9 mouse cellular contexts compared by ENCODE assay signal in the genomic region with DNA sequence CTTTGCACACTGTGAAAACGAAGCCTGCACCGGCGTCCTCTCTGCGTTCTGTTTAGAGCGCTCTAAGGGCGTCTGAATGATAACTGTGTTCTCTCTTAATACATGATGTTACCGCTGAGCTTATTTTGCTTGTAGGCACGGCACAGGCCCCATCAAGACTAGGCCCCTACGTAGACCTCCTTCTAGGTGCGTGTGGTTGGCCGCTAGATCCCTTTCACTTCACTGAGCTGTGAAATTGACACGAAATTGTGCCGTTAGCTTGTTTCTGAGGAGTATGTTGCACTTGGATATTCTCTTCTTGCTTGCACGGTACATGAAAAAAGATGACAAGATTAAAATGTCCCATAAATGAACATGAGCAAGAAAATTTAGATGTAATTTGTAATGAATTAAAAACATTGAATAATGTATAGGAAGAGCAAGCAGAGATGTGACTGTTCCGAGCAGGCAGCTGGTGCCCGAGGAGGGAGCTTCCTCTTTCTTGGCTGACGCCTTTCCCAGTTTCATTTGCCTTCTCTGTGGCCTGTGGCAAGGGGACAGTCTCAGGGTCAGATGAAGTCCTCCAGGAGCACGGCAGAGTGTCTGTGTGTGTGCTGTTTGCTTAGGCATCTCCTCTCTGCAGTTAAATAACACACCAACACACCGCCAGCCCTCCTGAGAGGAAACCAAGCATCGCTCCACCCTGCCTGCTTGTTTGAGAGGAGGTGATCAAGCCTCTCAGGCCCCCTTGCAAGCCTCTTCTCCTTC.
DNase-seq lines count a peak whose midpoint lies in the region; ATAC-seq and TF ChIP-seq lines count a peak whose summit lies in the region.
"Had no signal": no experiment of that assay in that cellular context is flagged by ENCODE, and none has a peak within 500 bp of the region (broad histone marks: within the 10 kb centered on the region; RNA-seq: fewer than 3 reads in every experiment).

No protein-coding gene starts in this region.

- no peak for DNase-seq in left cerebral cortex, adult 2 months (ENCODE audit: extremely low spot score in 1 of 2, low spot score in 2 of 2)
- DNase-seq in left cerebral cortex, postnatal 10 days (ENCODE audit: extremely low spot score in 1 of 2, low spot score in 2 of 2), result no peak
- DNase-seq in adrenal gland, postnatal 25 days, result no peak
- no peak for DNase-seq in adrenal gland, adult 18-20 months (ENCODE audit: low spot score in 2 of 2)
- DNase-seq in right cerebral cortex, postnatal 25 days, result no peak

- no peak for TF ChIP-seq CTCF in left cerebral cortex, adult 2 months (IDR thresholded peaks at IDR 0.05)

- intact Hi-C loops in left cerebral cortex, adult 2 months (cut with DNase I), result no loop called here
- intact Hi-C loops in left cerebral cortex, postnatal 10 days (cut with DNase I), result no loop called here

- 45% methylated on average over 20 of the region's 20 CpGs for WGBS in midbrain, embryonic 15.5 days

- H3K27ac ChIP-seq in left cerebral cortex, adult 2 months, result peak overlapping the region; percentile 41; the same call in 1 of the 2 replicates
- peak overlapping the region; percentile 60 for H3K27ac ChIP-seq in midbrain, embryonic 15.5 days
- H3K27ac ChIP-seq: limb, embryonic 12.5 days had no signal

- no peak overlapping the region for H3K4me2 ChIP-seq in midbrain, embryonic 15.5 days
- H3K4me2 ChIP-seq: limb, embryonic 12.5 days had no signal

- no peaks in the 10 kb centered on the region for H3K27me3 ChIP-seq in midbrain, embryonic 15.5 days (replicated peaks)
- H3K27me3 ChIP-seq: limb, embryonic 12.5 days had no signal

- no peak overlapping the region for H3K9ac ChIP-seq in midbrain, embryonic 15.5 days
- H3K9ac ChIP-seq: limb, embryonic 12.5 days had no signal

- H3K9me3 ChIP-seq in midbrain, embryonic 15.5 days, result no peaks in the 10 kb centered on the region
- H3K9me3 ChIP-seq: limb, embryonic 12.5 days had no signal

- no peaks in the 10 kb centered on the region for H3K36me3 ChIP-seq in midbrain, embryonic 15.5 days (replicated peaks)
- H3K36me3 ChIP-seq: limb, embryonic 12.5 days had no signal

- peak; percentile 83 for ATAC-seq in common myeloid progenitor, adult 5-6 weeks (replicated peaks; ENCODE audit: low read depth, poor library complexity, severe bottlenecking)
- ATAC-seq in granulocyte monocyte progenitor cell, adult 5-6 weeks (replicated peaks; ENCODE audit: poor library complexity, severe bottlenecking), result peak; percentile 86
- no peak for ATAC-seq in midbrain, embryonic 15.5 days (replicated peaks)

- no peak overlapping the region for H3K4me3 ChIP-seq in left cerebral cortex, adult 2 months
- H3K4me3 ChIP-seq in midbrain, embryonic 15.5 days, result no peak overlapping the region
- H3K4me3 ChIP-seq: limb, embryonic 12.5 days had no signal

- peaks cover 52% of the 10 kb centered on the region for H3K4me1 ChIP-seq in midbrain, embryonic 15.5 days
